Mouse (Mus musculus): ENCODE results near the gene Slc6a15. TPM values are rescaled to one million over a fixed set of nuclear protein-coding genes. Genes with fewer than 3 reads are reported as not detected.

Gene Slc6a15
- 11.0 and 14.8 TPM in 2 replicates for total RNA-seq (2012; rRNA removed)

DNA sequence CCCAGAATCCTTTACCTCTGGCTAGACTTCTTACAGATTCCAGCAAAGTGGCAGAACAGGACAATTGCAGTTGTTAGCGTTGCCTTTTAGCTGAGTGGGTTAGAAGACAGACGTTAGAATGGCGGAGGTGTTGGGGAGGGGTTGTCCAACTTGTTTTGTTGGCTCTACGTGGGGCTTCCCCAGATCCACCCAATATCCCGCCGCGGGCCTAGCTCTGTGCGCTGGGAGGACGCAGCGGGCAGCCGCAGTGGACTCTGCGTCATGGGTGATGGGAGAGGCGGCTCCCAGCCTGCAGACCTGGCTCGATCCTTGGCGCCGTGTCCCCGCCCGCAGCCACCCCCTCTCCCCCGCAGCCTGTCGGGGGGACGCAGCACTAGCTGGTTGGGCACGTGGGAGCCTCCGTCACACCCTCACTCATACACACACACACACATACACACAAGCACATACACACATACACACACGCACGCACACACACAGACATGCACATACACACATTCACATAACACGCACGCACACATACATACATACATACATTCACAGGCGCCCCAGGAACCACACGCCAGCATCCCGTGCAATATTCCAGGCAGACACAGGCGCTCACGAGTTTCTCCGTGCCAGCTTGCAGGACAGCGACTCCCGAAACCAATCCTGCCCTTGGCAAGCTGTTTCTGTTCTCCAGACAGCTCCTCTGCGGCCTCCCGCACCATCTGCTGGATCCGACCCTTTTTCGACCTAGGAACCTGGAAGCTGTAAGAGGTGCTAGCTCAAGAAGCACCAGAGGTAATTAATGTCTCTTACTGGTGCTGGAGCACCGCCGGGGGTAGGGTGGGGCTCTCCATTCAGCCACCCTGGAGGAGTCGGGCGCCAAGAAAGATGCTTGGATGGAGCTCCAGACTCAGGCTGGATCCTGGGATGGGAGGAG lies at the start of gene Slc6a15:
Slc6a15 (plus strand) TSS at position 413 of the 925 bp plus-strand sequence.
- in situ Hi-C loops (cut with MboI; ENCODE audit: low sequenced_read_pairs in 2 of 2, unreplicated experiment in 2 of 2) = no loop called here
- H3K4me1 ChIP-seq (ENCODE audit: control insufficient read depth in 2 of 2, insufficient read depth in 2 of 2, low read length in 2 of 2, poor library complexity in 1 of 2) = peaks cover 0 to 4% of the 10 kb centered on the region in 2 experiments; a peak in 2 of 4 replicates
- no peak for TF ChIP-seq MAFK (IDR thresholded peaks at IDR 0.05; ENCODE audit: insufficient read depth, low read depth, low read length)
- TF ChIP-seq ZNF384 (IDR thresholded peaks at IDR 0.05; ENCODE audit: low read depth, low read length) = no peak
- no peak for TF ChIP-seq HCFC1 (IDR thresholded peaks at IDR 0.05; ENCODE audit: borderline replicate concordance, insufficient read depth, low read length)
- TF ChIP-seq ZC3H11A (IDR thresholded peaks at IDR 0.05; ENCODE audit: borderline replicate concordance, low read depth, low read length) = no peak
- TF ChIP-seq CHD2 (IDR thresholded peaks at IDR 0.05; ENCODE audit: low read depth, low read length) = no peak
- H3K9me3 ChIP-seq (ENCODE audit: control insufficient read depth, insufficient read depth, low read depth, low read length) = no peaks in the 10 kb centered on the region
- no peaks in the 10 kb centered on the region for H3K36me3 ChIP-seq (ENCODE audit: control insufficient read depth, insufficient read depth, low read length, poor library complexity, severe bottlenecking)
- H3K4me3 ChIP-seq (ENCODE audit: insufficient read depth in 1 of 2, low read depth in 1 of 2, low read length in 2 of 2, poor library complexity in 1 of 2, severe bottlenecking in 1 of 2) = peak within 1 kb of the TSS; percentile 68 to 69
- DNase-seq (ENCODE audit: low read depth, low spot score) = peak; percentile 44
- H3K9ac ChIP-seq (ENCODE audit: insufficient read depth, low read depth, low read length, poor library complexity, severe bottlenecking) = peak within 1 kb of the TSS; percentile 28
- peak within 1 kb of the TSS; percentile 61 for H3K27ac ChIP-seq (ENCODE audit: insufficient read depth, low read depth, low read length, poor library complexity, severe bottlenecking)

GRCm38 (mm10) chr10:103321941-103322340 lies 45.6 kb upstream of the Slc6a15 start:
- H3K4me1 ChIP-seq (ENCODE audit: control insufficient read depth in 2 of 2, insufficient read depth in 2 of 2, low read length in 2 of 2, poor library complexity in 1 of 2) = no peaks in the 10 kb centered on the region
- in situ Hi-C loops (cut with MboI; ENCODE audit: low sequenced_read_pairs in 2 of 2, unreplicated experiment in 2 of 2) = no loop called here
- no peaks in the 10 kb centered on the region for H3K36me3 ChIP-seq (ENCODE audit: control insufficient read depth, insufficient read depth, low read length, poor library complexity, severe bottlenecking)
- H3K4me3 ChIP-seq (ENCODE audit: insufficient read depth in 1 of 2, low read depth in 1 of 2, low read length in 2 of 2, poor library complexity in 1 of 2, severe bottlenecking in 1 of 2) = no peak overlapping the region
- H3K9ac ChIP-seq (ENCODE audit: insufficient read depth, low read depth, low read length, poor library complexity, severe bottlenecking) = no peak overlapping the region
- DNase-seq (ENCODE audit: low read depth, low spot score) = no peak
- H3K27ac ChIP-seq (ENCODE audit: insufficient read depth, low read depth, low read length, poor library complexity, severe bottlenecking) = no peak overlapping the region
- H3K9me3 ChIP-seq (ENCODE audit: control insufficient read depth, insufficient read depth, low read depth, low read length) = no peaks in the 10 kb centered on the region
- TF ChIP-seq MAFK (IDR thresholded peaks at IDR 0.05; ENCODE audit: insufficient read depth, low read depth, low read length) (no peak), CHD2 (IDR thresholded peaks at IDR 0.05; ENCODE audit: low read depth, low read length) (no peak), ZC3H11A (IDR thresholded peaks at IDR 0.05; ENCODE audit: borderline replicate concordance, low read depth, low read length) (no peak), HCFC1 (IDR thresholded peaks at IDR 0.05; ENCODE audit: borderline replicate concordance, insufficient read depth, low read length) (no peak)

DNA sequence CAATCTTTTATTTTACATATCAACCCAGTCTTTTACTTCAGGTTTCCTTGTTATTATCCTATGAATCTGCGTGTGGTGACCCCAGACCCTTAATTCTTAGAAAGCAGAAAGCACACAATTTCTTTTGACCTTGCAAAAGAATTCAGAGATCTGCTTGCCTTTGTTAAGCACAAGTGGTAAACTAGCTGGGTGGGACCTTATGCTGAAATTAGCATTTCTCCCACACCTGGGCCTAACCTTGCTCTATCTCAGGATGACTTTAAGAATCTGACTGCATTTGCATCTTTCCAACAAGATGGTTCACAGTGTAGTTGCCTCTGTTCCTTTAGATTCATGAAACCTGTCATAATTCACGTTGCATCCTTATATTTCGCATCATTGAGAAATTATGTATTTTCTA lies 44.2 kb upstream of the Slc6a15 start:
- no peaks in the 10 kb centered on the region for H3K9me3 ChIP-seq (ENCODE audit: control insufficient read depth, insufficient read depth, low read depth, low read length)
- no peak overlapping the region for H3K9ac ChIP-seq (ENCODE audit: insufficient read depth, low read depth, low read length, poor library complexity, severe bottlenecking)
- H3K27ac ChIP-seq (ENCODE audit: insufficient read depth, low read depth, low read length, poor library complexity, severe bottlenecking) = no peak overlapping the region
- no peak overlapping the region for H3K4me3 ChIP-seq (ENCODE audit: insufficient read depth in 1 of 2, low read depth in 1 of 2, low read length in 2 of 2, poor library complexity in 1 of 2, severe bottlenecking in 1 of 2)
- no peak for TF ChIP-seq MAFK (IDR thresholded peaks at IDR 0.05; ENCODE audit: insufficient read depth, low read depth, low read length)
- TF ChIP-seq ZC3H11A (IDR thresholded peaks at IDR 0.05; ENCODE audit: borderline replicate concordance, low read depth, low read length) = no peak
- TF ChIP-seq HCFC1 (IDR thresholded peaks at IDR 0.05; ENCODE audit: borderline replicate concordance, insufficient read depth, low read length) = no peak
- TF ChIP-seq CHD2 (IDR thresholded peaks at IDR 0.05; ENCODE audit: low read depth, low read length) = no peak
- TF ChIP-seq ZNF384 (IDR thresholded peaks at IDR 0.05; ENCODE audit: low read depth, low read length) = no peak
- in situ Hi-C loops (cut with MboI; ENCODE audit: low sequenced_read_pairs in 2 of 2, unreplicated experiment in 2 of 2) = no loop called here
- no peaks in the 10 kb centered on the region for H3K36me3 ChIP-seq (ENCODE audit: control insufficient read depth, insufficient read depth, low read length, poor library complexity, severe bottlenecking)
- H3K4me1 ChIP-seq (ENCODE audit: control insufficient read depth in 2 of 2, insufficient read depth in 2 of 2, low read length in 2 of 2, poor library complexity in 1 of 2) = no peaks in the 10 kb centered on the region
- no peak for DNase-seq (ENCODE audit: low read depth, low spot score)

DNA sequence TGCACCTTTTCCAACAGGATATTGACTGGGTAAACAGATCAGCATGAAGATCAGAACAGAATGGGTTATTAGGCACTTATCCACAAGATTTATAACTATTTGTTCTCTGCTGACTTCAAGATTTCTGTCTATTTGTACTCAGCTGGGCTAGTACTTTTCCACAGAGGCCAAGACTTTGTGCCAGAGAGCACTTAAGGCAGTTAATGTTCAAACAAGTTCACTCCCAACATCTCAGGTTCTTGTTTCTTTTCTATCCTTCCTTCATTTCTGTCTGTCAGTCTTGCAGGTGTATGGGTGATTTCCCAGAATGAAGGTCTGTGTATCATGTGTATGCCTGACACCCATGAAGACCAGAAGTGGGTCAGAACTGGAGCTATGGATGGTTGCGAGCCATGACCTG lies 33.3 kb upstream of the Slc6a15 start:
- H3K4me3 ChIP-seq (ENCODE audit: insufficient read depth in 1 of 2, low read depth in 1 of 2, low read length in 2 of 2, poor library complexity in 1 of 2, severe bottlenecking in 1 of 2) = no peak overlapping the region
- H3K36me3 ChIP-seq (ENCODE audit: control insufficient read depth, insufficient read depth, low read length, poor library complexity, severe bottlenecking) = no peaks in the 10 kb centered on the region
- H3K27ac ChIP-seq (ENCODE audit: insufficient read depth, low read depth, low read length, poor library complexity, severe bottlenecking) = no peak overlapping the region
- in situ Hi-C loops (cut with MboI; ENCODE audit: low sequenced_read_pairs in 2 of 2, unreplicated experiment in 2 of 2) = no loop called here
- 0 out of 4 replicates have a peak, but pooled peaks cover 0 to 2% of the 10 kb centered on the region in 2 experiments for H3K4me1 ChIP-seq (ENCODE audit: control insufficient read depth in 2 of 2, insufficient read depth in 2 of 2, low read length in 2 of 2, poor library complexity in 1 of 2)
- no peak for DNase-seq (ENCODE audit: low read depth, low spot score)
- no peaks in the 10 kb centered on the region for H3K9me3 ChIP-seq (ENCODE audit: control insufficient read depth, insufficient read depth, low read depth, low read length)
- H3K9ac ChIP-seq (ENCODE audit: insufficient read depth, low read depth, low read length, poor library complexity, severe bottlenecking) = no peak overlapping the region
- TF ChIP-seq MAFK (IDR thresholded peaks at IDR 0.05; ENCODE audit: insufficient read depth, low read depth, low read length) (no peak), ZNF384 (IDR thresholded peaks at IDR 0.05; ENCODE audit: low read depth, low read length) (no peak), HCFC1 (IDR thresholded peaks at IDR 0.05; ENCODE audit: borderline replicate concordance, insufficient read depth, low read length) (no peak), CHD2 (IDR thresholded peaks at IDR 0.05; ENCODE audit: low read depth, low read length) (no peak), ZC3H11A (IDR thresholded peaks at IDR 0.05; ENCODE audit: borderline replicate concordance, low read depth, low read length) (no peak)
